Mouse (Mus musculus) hindbrain, embryonic 14.5 days (tissue): ENCODE data around the gene Tent4b. TPM values are rescaled to one million over a fixed set of nuclear protein-coding genes. Genes with fewer than 3 reads are reported as not detected.

ENCODE experiments used
- ATAC-seq: fragments of 200-750 bp; cut with Nextera tagmentation; 2 replicates; pipeline ENCODE4 v1.8.0; 2017; ENCODE audit warnings: moderate number of reproducible peaks, mild to moderate bottlenecking, moderate TSS enrichment, moderate library complexity; ENCODE audit not compliant: low FRiP score
- DNase-seq: peaks from one replicate; pipeline ENCODE4 v3.0.0-alpha.2; 2015; ENCODE audit warnings: low spot score
- H3K27ac ChIP-seq: fragments of 300-500 bp; sonication (generic); 2 replicates; pipeline ENCODE4 v1.5.1; 2014; ENCODE audit warnings: mild to moderate bottlenecking, moderate library complexity
- H3K27me3 ChIP-seq: fragments of 300-500 bp; sonication (generic); 2 replicates; pipeline ENCODE4 v1.6.1; 2014; ENCODE audit warnings: mild to moderate bottlenecking, low read length, mixed read lengths; ENCODE audit not compliant: control insufficient read depth, insufficient read depth
- H3K36me3 ChIP-seq: fragments of 300-500 bp; sonication (generic); replicated peaks from 2 replicates; pipeline ENCODE4 v1.6.1; 2014; ENCODE audit not compliant: control insufficient read depth, insufficient read depth
- H3K4me1 ChIP-seq: fragments of 300-500 bp; sonication (generic); replicated peaks from 2 replicates; pipeline ENCODE4 v1.6.1; 2014; ENCODE audit warnings: antibody characterized with exemption, low read length, mixed read lengths; ENCODE audit not compliant: control insufficient read depth, insufficient read depth
- H3K4me2 ChIP-seq: fragments of 300-500 bp; sonication (generic); replicated peaks from 2 replicates; pipeline ENCODE4 v1.6.1; 2014; ENCODE audit warnings: mild to moderate bottlenecking, moderate library complexity
- H3K4me3 ChIP-seq: fragments of 300-500 bp; sonication (generic); replicated peaks from 2 replicates; pipeline ENCODE4 v1.5.1; 2014; ENCODE audit warnings: mild to moderate bottlenecking, low read length
- H3K9ac ChIP-seq: fragments of 300-500 bp; sonication (generic); 2 replicates; pipeline ENCODE4 v1.6.1; 2014
- H3K9me3 ChIP-seq: fragments of 300-500 bp; sonication (generic); 2 replicates; pipeline ENCODE4 v1.6.1; 2016; ENCODE audit warnings: low read length; ENCODE audit not compliant: control insufficient read depth
- WGBS: fragments of 180-500 bp; shearing (Covaris S2); extraction: QIAGEN DNeasy Blood & Tissue Kit; methylation state at CpG from one replicate; pipeline ENCODE4 v1.1.7; 2014; 5-methylcytosine and 5-hydroxymethylcytosine counted together
- polyA plus RNA-seq: library from polyadenylated mRNA; unstranded; fragments of >200 nt; fragmentation: Nextera tagmentation; extraction: Ambion mirVana; gene quantifications from 2 replicates; pipeline ENCODE4 v1.2.1, GENCODE M21; 2014

Tent4b gene
- polyA plus RNA-seq, 1 experiment from 2014 or later, result 17.1 TPM

- Histone ChIP-seq H3K9me3 (no peaks in the 10 kb centered on the region), H3K36me3 (no peaks in the 10 kb centered on the region), H3K9ac (no peak overlapping the region), H3K4me1 (peaks cover 6% of the 10 kb centered on the region; the same call in 1 of the 2 replicates), H3K27ac (no peak overlapping the region), H3K27me3 (no peaks in the 10 kb centered on the region), H3K4me2 (no peak overlapping the region), H3K4me3 (no peak overlapping the region)
- no peak for DNase-seq
- WGBS, result 64% methylated on average over 14 of the region's 14 CpGs
- no peak for ATAC-seq
Measured at GRCm38 (mm10) chr8:88306511-88306910, 107.5 kb downstream of the Tent4b start.

GRCm38 (mm10) chr8:88307736-88308135 is 108.7 kb downstream of the Tent4b start:
- Histone ChIP-seq H3K9ac (no peak overlapping the region), H3K27me3 (no peaks in the 10 kb centered on the region), H3K9me3 (no peaks in the 10 kb centered on the region), H3K36me3 (no peaks in the 10 kb centered on the region), H3K4me2 (no peak overlapping the region), H3K27ac (no peak overlapping the region), H3K4me3 (no peak overlapping the region), H3K4me1 (no peaks in the 10 kb centered on the region)
- WGBS, result 90% methylated on average over 4 of the region's 4 CpGs
- ATAC-seq (no peak), DNase-seq (no peak)

Other genes starting within 250 kb of the Tent4b start
- 42.3 and 45.6 TPM in 2 replicates for gene Zfp423, start 239.6 kb upstream of the Tent4b start, polyA plus RNA-seq
- 23.9 and 26.7 TPM in 2 replicates for gene Cnep1r1, start 80.4 kb upstream of the Tent4b start, polyA plus RNA-seq
- gene Heatr3, start 61.4 kb upstream of the Tent4b start, polyA plus RNA-seq, result 39.0 and 39.2 TPM in 2 replicates
- 4.9 and 6.3 TPM in 2 replicates for gene Adcy7, start 73.2 kb downstream of the Tent4b start, polyA plus RNA-seq
- 55.7 and 63.9 TPM in 2 replicates for gene Brd7, start 163.0 kb downstream of the Tent4b start, polyA plus RNA-seq